Mouse (Mus musculus): ENCODE results near the gene Gm45713. TPM values are rescaled to one million over a fixed set of nuclear protein-coding genes. Genes with fewer than 3 reads are reported as not detected.
A peak's percentile ranks its signal among the peaks of the same experiment; 100 is the strongest.
"Not testable (repeated sequence)": the region's sequence is repeated elsewhere in the genome, so short reads cannot be mapped to it uniquely, and the experiment has no call there.

The Gm45713 gene
- total RNA-seq, 2 experiments from 2014 or later, result not detected

DNA sequence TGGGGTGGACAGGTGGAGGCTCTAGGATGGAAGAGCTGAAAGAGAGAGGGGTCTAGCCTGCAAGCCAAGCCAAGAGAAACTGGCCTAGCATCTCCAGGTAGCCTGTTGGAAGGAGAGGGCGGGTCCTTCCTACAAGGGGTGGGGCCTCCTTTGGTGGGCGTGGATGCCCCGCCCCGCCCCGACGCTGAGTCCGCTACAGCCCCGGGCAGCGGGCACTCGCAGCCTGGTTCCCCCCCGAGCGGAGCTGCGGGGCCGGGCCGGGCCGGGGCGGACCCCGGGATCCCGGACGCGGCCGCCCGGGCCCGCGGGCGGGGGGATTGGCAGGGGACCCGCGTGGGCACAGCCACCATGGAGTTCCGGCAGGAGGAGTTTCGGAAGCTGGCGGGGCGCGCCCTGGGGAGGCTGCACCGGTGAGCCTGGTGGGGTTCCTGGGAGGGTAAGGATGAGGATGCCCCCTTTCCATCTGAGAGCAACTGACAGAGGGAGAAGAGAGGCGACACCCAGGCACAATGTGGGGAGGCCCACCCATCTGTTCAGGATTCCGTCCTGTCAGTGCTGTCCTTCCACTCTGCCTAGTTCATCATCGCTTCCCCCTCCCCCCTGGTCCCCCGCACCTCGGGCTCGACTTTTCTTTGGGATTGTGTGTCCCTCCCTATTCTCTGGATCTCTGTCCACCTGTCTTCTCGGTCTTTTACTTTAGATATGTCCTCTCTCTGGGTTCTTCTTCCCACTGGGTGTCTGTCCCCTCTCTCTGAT lies 27.9 kb upstream of the Gm45713 start, which contains the start of gene Slc17a7:
Gene Slc17a7, plus strand, starts transcription at position 215 of the 756 bp plus-strand sequence.
- 0 out of 2 replicates have a peak, but pooled peaks have one; percentile 46 for ATAC-seq (replicated peaks; ENCODE audit: low FRiP score, low TSS enrichment, poor library complexity, severe bottlenecking)

DNA sequence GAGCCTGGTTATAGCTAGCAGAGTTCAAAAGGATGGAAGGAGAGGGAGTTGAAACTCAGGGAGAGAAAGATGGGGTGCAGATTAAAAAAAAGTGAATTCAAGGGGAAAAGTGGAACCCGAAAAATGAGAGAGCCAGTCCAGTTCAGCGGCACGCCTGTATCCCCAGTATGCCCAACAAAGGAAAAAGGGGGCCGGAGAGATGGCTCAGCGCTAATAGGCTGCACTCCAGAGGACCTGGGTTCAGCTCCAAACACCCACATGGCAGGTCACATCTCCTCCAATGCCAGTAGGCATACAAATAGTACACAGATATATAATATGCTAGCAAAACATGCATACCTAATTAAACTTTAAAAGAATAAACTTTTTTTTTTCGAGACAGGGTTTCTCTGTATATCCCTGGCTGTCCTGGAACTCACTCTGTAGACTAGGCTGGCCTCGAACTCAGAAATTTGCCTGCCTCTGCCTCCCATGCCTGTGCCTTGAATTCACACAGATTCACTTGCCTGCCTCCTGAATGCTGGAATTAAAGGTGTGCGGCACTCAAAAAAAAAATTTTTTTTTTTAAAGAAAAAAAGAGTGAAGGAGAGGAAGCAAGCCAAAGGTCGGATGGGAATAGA lies 27.1 kb upstream of the Gm45713 start:
- ATAC-seq (replicated peaks; ENCODE audit: low FRiP score, low TSS enrichment, poor library complexity, severe bottlenecking), result no peak

DNA sequence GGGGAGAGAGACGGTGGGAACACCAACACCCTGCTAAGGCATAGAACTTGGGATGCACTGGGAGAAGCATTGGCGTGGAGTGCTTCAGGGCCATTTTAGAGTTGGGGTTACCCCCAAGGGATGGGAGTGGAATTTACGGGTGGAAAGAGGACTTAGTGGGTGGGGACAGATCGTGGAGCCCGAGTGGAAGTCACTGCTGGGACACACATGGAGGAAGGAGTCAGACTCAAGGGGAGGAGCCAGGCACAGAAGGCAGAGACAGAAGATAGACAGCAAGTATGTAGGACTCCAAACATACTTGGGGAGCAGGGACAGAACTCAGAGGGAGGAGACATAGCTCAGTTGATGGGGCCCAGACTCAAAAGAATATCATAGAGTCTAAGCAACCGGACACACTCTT lies 26.5 kb upstream of the Gm45713 start:
- no peak for ATAC-seq (replicated peaks; ENCODE audit: low FRiP score, low TSS enrichment, poor library complexity, severe bottlenecking)

DNA sequence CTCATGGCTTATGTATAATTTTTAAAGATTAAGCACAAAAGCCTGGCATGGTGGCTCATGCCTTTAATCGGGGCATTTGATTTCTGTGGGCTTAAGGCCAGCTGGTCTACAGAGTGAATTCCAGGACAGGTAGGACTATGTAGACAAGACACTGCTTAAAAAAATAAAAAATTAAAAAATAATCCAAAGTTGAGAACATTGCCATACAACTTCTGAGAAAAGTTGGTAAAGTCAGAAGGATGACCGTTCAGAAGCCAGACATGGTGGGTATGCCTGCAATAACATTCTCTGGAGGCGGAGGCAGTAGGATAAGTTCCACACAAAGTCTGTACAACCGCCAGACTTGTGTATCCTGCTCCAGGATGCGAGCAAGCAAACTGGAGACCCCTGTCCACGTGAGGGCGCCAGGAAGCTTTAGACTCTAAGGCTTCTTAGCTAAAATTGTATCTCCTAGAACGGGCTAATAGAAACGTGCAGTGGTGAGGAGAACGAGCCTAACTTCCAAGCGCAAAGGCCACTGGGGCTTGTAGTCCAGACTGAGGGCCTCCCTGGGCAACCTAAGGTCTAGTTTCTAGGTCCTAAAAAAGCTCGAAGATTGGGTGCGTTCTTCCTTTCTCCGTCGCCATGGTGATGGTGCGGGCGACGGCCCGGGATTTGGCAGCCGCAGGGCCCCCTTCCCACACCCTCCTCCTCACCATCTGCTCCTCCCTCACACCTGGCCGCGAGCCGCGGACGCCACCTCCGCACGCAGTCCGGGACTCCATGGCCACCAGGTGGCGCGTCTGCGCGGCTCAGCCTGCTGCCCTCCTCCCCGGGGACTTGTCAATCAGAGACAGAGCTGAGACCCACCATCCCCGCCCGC lies 25.8 kb upstream of the Gm45713 start:
- ATAC-seq (replicated peaks; ENCODE audit: low FRiP score, low TSS enrichment, poor library complexity, severe bottlenecking), result peak; percentile 82

DNA sequence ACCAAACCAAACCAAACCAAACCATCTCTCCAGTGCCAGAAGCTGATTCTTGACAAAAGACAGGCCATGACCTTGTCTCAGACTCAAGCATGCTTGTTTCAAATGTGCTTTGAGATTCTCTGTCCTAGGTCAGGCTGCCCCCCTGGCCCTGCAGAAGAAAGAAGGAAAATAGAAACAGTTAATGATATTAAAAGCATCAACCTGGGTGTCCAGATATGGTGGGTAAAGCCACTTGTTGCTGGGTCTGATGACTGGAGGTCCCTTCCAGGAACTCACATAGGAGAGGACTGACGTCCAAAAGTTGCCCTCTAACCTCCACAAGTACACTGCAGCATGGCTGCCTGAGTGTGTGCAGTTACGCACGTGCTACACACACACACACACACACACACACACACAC lies 24.8 kb upstream of the Gm45713 start:
- ATAC-seq (replicated peaks; ENCODE audit: low FRiP score, low TSS enrichment, poor library complexity, severe bottlenecking), result no peak

DNA sequence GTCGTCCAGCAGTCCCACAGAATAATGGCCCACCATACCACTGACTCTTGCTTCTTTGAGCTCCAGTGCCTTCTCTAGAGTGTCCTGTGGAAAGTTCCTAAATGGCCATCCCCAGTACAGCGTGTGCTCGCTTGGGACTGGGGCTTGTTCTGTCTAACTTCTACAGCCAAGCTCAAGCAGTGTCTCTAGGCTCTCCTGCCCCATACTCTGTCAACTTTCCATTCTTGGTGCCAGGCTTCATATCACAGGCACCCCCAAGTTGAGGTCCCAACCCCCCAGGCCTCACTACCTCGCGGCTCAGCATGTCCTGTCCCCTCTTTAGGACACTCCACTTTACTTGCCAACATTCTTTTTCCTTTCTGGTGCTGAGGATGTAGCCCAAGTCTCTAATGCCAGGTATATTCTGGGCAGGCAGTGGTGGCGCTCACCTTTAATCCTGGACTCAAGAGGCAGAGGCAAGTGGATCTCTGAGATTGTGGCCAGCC lies 24.3 kb upstream of the Gm45713 start:
- ATAC-seq (replicated peaks; ENCODE audit: low FRiP score, low TSS enrichment, poor library complexity, severe bottlenecking), result no peak

DNA sequence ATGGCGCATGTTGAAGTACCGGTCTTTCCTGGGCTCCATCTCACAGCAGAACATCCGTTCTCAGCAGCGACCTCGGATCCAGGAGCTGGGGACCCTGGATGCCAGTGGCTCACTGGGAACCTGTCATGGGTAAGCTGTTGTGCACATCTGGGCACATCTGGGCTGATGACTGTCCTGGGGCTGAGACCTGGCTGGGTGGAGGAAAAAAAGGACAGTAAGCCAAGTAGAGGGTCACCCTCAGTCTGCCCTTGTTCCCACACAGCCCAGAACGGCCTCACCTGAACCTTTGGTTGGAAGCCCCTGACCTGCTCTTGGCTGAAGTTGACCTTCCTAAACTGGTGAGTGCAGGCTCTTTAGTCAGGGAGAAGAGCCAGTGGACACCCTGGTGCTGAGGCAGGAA lies 23.0 kb upstream of the Gm45713 start:
- no peak for ATAC-seq (replicated peaks; ENCODE audit: low FRiP score, low TSS enrichment, poor library complexity, severe bottlenecking)

DNA sequence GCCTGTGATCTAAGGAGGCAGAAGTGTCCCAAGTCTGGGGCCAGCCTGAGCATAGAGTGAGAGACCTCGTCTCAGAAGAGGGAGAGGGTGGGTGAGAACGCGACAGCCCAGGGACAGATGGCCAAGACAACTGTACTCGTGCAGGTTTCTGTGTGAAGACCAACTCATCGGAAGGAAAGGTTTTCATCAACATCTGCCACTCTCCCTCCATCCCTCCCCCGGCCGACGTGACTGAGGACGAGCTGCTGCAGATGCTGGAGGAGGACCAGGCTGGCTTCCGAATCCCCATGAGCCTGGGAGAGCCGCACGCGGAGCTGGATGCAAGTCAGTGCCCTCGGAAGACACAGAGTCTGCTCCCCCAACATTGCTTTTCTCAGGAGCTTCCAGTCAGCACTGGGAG lies 21.4 kb upstream of the Gm45713 start:
- ATAC-seq (replicated peaks; ENCODE audit: low FRiP score, low TSS enrichment, poor library complexity, severe bottlenecking), result no peak

DNA sequence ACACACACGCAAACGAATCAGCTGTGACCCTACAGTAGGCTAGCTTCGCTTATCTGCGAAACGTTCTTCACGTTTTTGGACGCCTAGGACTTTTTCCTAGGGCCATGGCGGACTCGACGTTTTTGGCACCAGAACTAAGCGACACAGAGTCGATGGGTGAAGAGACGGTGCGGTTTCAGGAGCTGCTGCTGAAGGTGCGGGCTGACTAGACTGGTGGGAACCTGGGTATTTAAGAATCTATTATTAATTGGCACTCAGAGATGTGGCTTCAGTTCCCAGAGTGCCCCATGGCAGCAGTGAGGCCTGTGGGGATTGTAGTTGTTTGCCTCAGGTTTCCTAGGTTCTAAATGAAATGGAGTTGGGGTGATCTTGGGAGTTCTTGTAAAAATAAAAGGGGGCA lies 20.2 kb upstream of the Gm45713 start:
- no peak for ATAC-seq (replicated peaks; ENCODE audit: low FRiP score, low TSS enrichment, poor library complexity, severe bottlenecking)

DNA sequence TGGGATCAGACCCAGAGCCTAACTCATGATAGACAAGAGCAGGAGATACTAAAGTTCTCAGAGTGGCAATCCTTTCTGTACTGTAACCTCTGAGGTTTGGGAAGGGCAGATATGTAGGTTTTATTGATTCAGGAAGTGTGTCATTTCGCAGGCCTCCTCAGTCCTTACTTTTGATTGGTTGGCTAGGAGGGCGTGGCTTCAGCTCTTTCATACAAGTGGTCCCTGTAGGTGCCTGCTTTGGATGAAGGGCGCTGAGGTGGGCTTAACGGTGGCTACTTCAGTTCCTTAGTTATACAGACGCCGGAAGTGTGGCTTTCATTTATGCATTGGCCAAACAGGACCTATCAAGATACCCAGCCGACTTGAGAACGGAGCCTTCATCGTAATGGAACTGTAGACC lies 19.6 kb upstream of the Gm45713 start:
- no peak for ATAC-seq (replicated peaks; ENCODE audit: low FRiP score, low TSS enrichment, poor library complexity, severe bottlenecking)

DNA sequence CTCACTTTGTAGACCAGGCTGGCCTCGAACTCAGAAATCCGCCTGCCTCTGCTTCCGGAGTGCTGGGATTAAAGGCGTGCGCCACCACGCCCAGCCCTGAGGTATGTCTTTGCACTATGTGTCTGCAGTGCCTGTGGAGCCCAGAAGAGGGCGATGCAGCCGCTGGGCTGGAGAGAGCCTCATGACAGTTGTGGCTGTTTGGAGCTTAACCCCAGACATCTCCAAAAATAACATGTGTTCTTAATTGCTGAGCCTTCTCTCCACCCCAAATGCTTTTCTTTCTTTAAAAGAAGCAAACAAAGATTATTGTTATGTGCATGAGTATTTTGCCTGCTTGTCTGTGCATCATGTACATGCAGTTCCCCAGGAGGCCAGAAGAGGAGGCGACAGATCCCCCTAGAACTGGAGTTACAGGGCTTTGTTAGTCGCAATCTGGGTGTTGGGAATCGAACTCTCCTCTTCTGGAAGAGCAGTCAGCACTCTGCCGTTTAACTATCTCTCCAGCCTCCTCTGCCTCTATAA lies 19.0 kb upstream of the Gm45713 start:
- ATAC-seq (replicated peaks; ENCODE audit: low FRiP score, low TSS enrichment, poor library complexity, severe bottlenecking), result peak; percentile 56

DNA sequence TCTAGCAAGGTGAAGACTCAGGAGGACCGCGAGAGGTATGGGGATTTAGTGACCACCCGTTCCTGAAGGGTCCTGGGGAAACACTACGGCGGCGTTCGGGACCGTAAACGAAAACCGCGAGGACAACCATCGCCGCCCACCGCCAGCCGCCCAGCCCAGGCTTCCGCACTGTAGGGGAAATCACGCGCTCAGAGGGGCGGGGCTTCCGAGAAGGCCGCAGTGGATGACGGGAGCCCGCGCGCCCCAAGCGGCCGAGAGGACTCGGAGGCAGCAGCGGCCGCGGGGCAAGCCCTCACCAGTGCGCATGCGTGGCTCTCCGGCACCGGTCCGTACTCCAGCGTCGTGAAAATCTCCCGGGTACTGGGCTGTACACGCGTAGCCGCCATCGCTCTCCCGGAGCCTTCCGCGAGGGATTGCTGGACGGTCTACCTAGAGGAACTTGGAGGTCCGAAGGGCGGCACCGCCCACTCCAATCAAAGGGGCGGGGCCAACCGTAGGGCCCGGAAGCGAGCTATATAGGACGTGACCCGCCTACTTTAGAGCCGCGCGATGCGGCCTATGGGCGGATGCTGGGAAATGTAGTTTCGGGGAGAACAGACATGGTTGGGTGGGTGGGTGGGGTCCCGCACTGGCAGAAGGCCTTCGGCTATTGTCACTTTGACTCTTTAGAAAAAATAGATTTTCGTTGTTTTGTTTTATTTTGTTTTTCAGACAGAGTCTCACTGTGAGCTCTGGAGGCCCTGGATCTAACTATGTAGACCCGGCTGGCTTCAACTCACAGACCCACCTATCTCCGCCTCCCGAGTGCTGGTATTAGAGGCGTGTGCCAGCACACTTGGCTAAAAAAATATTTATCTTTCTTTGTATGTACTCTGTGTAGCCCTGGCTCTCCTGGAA lies 18.3 kb upstream of the Gm45713 start, which contains the start of the genes Pih1d1 and Aldh16a1:
Gene Pih1d1, plus strand, starts transcription at position 208 of the 897 bp plus-strand sequence.
Gene Aldh16a1, minus strand, starts transcription at position 489 of the 897 bp plus-strand sequence.
- ATAC-seq (replicated peaks; ENCODE audit: low FRiP score, low TSS enrichment, poor library complexity, severe bottlenecking), result peak; percentile 93

DNA sequence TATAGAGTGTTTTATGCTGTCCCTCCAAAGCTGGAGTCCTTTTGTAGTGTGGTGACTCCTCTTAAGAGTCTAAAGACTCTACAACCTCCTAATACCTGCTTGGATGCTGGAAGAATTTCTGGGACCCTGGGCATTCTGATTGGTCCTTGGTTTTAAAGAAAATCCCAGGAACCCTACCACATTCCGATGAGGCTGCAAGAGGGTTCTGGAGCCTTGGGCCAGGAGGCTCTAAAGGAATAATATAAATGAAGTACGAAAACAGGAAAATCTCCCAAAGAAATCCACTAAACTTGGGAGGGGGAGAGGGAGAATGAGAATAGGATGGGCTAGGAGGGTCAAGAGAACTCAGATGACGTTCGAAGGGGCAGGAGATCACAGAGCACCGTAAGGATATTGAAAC lies 17.6 kb upstream of the Gm45713 start:
- no peak for ATAC-seq (replicated peaks; ENCODE audit: low FRiP score, low TSS enrichment, poor library complexity, severe bottlenecking)

DNA sequence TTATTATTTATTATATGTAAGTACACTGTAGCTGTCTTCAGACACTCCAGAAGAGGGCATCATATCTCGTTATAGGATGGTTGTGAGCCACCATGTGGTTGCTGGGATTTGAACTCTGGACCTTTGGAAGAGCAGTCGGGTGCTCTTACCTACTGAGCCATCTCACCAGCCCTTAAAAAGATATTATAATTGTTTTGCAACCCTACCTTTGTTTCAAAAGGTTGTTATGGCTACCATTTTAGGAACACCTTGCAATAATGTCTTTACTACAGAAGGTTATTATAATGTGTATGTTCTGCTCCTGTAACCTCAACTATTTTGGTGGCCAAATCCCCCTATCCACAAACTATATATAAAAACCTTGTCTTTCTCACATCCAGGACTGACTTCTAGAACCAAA lies 17.0 kb upstream of the Gm45713 start:
- not testable (repeated sequence) for ATAC-seq (replicated peaks; ENCODE audit: low FRiP score, low TSS enrichment, poor library complexity, severe bottlenecking)

DNA sequence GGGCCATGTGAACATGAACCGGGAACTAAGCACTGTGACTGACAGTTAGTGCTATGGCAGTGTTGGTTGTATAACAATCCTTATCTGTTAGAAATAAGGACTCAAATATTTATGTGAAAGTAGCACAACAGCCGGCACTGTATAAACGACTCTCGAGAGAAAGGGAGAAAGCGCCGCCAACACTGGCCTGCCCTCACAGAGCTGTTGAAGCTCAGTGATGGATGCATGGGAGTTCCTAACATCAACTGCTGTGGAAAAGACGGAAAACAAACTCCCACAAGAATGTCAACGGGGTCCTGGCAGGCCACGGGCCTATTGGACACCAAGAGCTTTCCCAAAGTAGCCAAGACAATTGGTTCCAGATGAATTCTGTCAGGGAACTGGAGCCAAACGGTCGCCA lies 15.3 kb upstream of the Gm45713 start:
- no peak for ATAC-seq (replicated peaks; ENCODE audit: low FRiP score, low TSS enrichment, poor library complexity, severe bottlenecking)

DNA sequence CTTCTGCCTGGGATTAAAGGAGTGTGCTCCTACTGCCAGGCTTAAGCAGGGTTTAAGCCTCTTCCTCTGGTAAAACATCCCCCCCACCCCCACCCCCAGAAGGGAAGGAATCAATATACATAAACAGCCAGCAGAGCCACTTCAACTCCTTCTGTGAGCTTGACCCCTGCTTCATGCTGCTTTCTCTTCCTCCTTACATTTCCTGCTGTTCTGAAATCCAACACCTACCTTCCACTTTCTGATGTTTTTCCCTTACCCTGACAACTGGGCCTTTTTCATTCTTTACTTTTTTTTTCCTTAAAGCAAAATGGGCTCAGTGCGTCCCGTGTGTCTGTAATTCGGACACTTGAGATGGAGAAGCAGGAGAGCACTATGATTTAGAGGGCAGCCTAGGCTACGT lies 14.3 kb upstream of the Gm45713 start:
- ATAC-seq (replicated peaks; ENCODE audit: low FRiP score, low TSS enrichment, poor library complexity, severe bottlenecking), result no peak

DNA sequence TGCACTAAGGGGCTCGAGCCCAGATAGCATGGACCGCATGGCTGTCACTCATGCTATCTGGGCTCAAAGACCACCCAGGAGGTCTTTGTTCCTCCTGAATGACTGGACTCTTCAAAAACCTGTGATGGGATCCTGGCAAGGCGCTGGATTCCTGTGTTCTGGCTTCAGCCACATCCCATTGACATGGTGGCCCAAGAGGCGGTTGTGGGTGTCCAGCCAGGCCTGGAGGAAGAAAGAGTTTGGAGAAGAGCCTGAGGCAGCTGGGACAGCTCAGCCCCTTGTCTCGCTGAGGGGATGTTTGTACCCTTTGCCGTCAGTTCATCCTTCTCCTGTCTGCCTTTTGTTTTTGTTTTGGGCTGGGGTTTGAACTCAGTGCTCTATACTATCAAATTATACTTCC lies 13.5 kb upstream of the Gm45713 start:
- ATAC-seq (replicated peaks; ENCODE audit: low FRiP score, low TSS enrichment, poor library complexity, severe bottlenecking), result no peak

DNA sequence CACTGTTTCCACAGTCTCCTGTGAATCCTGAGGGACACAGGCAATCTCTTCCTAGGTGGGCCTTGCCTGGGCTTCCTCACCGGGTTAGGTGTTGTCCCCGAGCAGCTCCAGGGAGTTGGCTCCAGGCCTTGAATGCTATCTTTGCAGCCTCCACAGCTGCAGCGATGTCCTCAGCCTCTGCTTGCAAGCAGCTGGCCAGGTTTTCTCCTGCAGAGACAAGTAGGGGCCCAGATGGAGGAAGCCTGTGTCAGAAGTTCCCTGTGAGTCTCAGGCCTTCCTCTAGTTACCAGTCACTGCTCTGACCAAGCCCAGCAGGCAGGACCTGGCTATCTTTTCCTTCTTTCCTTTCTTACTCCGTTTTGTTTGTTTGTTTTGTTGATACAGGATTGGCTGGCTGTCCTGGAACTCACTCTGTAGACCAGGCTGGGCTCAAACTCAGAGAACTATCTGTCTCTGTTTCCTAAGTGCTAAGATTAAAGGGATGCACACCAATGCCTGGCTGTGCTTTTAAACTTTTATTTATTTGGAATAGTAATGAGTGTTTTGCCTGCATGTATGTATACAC lies 12.6 kb upstream of the Gm45713 start:
- no peak for ATAC-seq (replicated peaks; ENCODE audit: low FRiP score, low TSS enrichment, poor library complexity, severe bottlenecking)
